Mouse (Mus musculus): Measurements from ENCODE around the gene Tmub2.

DNA sequence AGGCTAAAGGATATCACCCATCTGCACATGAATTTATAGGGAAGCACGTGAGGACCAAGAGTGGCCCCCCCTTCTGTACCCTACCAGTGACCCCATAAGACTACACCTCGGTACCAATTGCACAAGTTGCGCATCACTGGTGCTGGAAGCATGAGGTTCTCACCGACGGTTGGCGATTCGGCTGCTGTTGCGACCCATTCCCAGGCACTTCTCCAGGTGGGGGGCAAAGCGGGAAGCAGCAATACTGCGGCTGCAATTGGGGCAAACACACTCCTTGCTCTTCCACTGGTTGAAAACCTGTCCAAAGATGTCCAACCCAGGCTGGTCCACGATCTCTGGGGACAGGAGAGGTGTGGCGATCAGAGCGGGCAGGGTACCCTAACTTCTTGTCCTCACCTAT lies 9.2 kb downstream of the Tmub2 start:
- TF ChIP-seq MAFK (IDR thresholded peaks at IDR 0.05; ENCODE audit: insufficient read depth, low read depth, low read length) (no peak), CHD2 (IDR thresholded peaks at IDR 0.05; ENCODE audit: low read depth, low read length) (no peak)
